ENCODE assay signal across 8 mouse cellular contexts in the genomic region with DNA sequence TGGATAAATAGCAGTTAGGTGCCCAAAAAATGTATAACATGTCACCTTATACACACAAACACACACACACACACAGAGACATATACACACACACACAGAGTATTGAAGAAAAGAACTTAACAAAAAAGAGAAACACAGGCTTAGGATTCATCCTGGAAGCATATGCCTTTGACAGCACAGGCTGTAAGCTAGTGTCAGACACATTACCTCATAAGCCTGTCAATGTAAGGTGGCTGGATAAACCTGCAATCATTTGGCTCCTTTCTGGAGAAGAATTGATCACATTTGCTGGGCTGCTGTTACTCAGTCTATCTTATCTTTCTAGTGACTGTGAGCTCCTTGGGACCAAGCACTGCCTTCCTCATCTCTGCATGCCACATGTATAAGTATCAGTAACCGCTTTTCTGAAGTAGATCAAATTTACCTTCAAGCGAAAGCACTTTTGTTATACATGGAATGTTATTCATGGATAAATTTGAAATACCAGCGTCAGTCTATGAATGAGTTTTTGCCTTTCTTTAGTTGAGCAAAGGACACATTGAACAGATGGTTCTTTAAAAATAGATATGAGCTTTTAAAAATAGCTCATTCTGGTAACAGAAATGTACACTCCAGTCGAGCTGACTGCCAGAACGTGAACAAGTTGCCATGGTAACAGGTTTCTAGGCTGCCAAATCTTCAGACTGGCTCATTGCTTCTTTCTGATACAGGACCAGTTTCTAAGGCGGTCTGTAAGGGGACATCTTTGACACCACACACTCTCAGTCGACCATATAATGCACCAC. TPM values are rescaled to one million over a fixed set of nuclear protein-coding genes. Genes with fewer than 3 reads are reported as not detected.
DNase-seq lines count a peak whose midpoint lies in the region; ATAC-seq lines count a peak whose summit lies in the region.

No protein-coding gene starts in this region.

- H3K4me1 ChIP-seq in midbrain, embryonic 13.5 days (replicated peaks): peaks cover 5% of the 10 kb centered on the region
- H3K4me1 ChIP-seq in midbrain, embryonic 10.5 days: peaks cover 8% of the 10 kb centered on the region
- H3K4me1 ChIP-seq in hindbrain, embryonic 14.5 days (replicated peaks; ENCODE audit: control insufficient read depth, insufficient read depth, low read length): peaks cover 4% of the 10 kb centered on the region; the same call in 1 of the 2 replicates
- peaks cover 14% of the 10 kb centered on the region for H3K4me1 ChIP-seq in midbrain, embryonic 15.5 days
- H3K4me1 ChIP-seq in kidney, embryonic 14.5 days (ENCODE audit: control insufficient read depth, insufficient read depth, low read length): no peaks in the 10 kb centered on the region

- WGBS in midbrain, embryonic 13.5 days: 31% methylated on average over 7 of the region's 7 CpGs
- 54% methylated on average over 7 of the region's 7 CpGs for WGBS in midbrain, embryonic 10.5 days
- 30% methylated on average over 7 of the region's 7 CpGs for WGBS in hindbrain, embryonic 14.5 days
- WGBS in midbrain, embryonic 15.5 days: 26% methylated on average over 7 of the region's 7 CpGs
- WGBS in kidney, embryonic 14.5 days: 56% methylated on average over 7 of the region's 7 CpGs

- DNase-seq in midbrain, embryonic 10.5 days (ENCODE audit: low spot score): no peak
- DNase-seq in cerebellum, postnatal 14 days: peak; percentile 76 to 84
- peak; percentile 76 for DNase-seq in hindbrain, embryonic 14.5 days (ENCODE audit: low spot score)
- DNase-seq in thymus, postnatal 4 days: no peak
- no peak for DNase-seq in urinary bladder, adult 18-20 months (ENCODE audit: low spot score in 2 of 2)

- H3K4me2 ChIP-seq in midbrain, embryonic 13.5 days (replicated peaks): no peak overlapping the region; the same call in 1 of the 2 replicates
- no peak overlapping the region for H3K4me2 ChIP-seq in hindbrain, embryonic 14.5 days (replicated peaks)
- H3K4me2 ChIP-seq in midbrain, embryonic 15.5 days: peak overlapping the region; percentile 33
- H3K4me2 ChIP-seq in kidney, embryonic 14.5 days (replicated peaks; ENCODE audit: low read depth, low read length): no peak overlapping the region

- ATAC-seq in midbrain, embryonic 13.5 days: peak; percentile 74
- peak; percentile 81 for ATAC-seq in hindbrain, embryonic 14.5 days (ENCODE audit: low FRiP score)
- ATAC-seq in midbrain, embryonic 15.5 days (replicated peaks): peak; percentile 93
- no peak for ATAC-seq in kidney, embryonic 14.5 days (ENCODE audit: low FRiP score, low TSS enrichment)

- no peak overlapping the region for H3K9ac ChIP-seq in midbrain, embryonic 13.5 days (replicated peaks)
- H3K9ac ChIP-seq in hindbrain, embryonic 14.5 days: no peak overlapping the region
- no peak overlapping the region for H3K9ac ChIP-seq in midbrain, embryonic 15.5 days
- no peak overlapping the region for H3K9ac ChIP-seq in kidney, embryonic 14.5 days (ENCODE audit: low read depth, low read length)

- H3K4me3 ChIP-seq in midbrain, embryonic 13.5 days (replicated peaks): no peak overlapping the region
- no peak overlapping the region for H3K4me3 ChIP-seq in midbrain, embryonic 10.5 days
- H3K4me3 ChIP-seq in hindbrain, embryonic 14.5 days (replicated peaks; ENCODE audit: low read length): no peak overlapping the region
- H3K4me3 ChIP-seq in midbrain, embryonic 15.5 days: no peak overlapping the region
- H3K4me3 ChIP-seq in kidney, embryonic 14.5 days (ENCODE audit: low read length): no peak overlapping the region

- H3K9me3 ChIP-seq in midbrain, embryonic 13.5 days: no peaks in the 10 kb centered on the region
- H3K9me3 ChIP-seq in midbrain, embryonic 10.5 days (replicated peaks): no peaks in the 10 kb centered on the region
- H3K9me3 ChIP-seq in hindbrain, embryonic 14.5 days (ENCODE audit: control insufficient read depth, low read length): no peaks in the 10 kb centered on the region
- H3K9me3 ChIP-seq in midbrain, embryonic 15.5 days: no peaks in the 10 kb centered on the region
- H3K9me3 ChIP-seq in kidney, embryonic 14.5 days (ENCODE audit: control insufficient read depth, low read length): no peaks in the 10 kb centered on the region

- peak overlapping the region; percentile 48; the same call in 1 of the 2 replicates for H3K27ac ChIP-seq in midbrain, embryonic 13.5 days
- no peak overlapping the region for H3K27ac ChIP-seq in midbrain, embryonic 10.5 days (replicated peaks)
- H3K27ac ChIP-seq in hindbrain, embryonic 14.5 days: peak overlapping the region; percentile 81
- H3K27ac ChIP-seq in midbrain, embryonic 15.5 days: peak overlapping the region; percentile 86
- no peak overlapping the region for H3K27ac ChIP-seq in kidney, embryonic 14.5 days (ENCODE audit: low read depth, low read length)

- H3K27me3 ChIP-seq in midbrain, embryonic 13.5 days: no peaks in the 10 kb centered on the region
- H3K27me3 ChIP-seq in midbrain, embryonic 10.5 days (ENCODE audit: low read depth, poor library complexity, severe bottlenecking): no peaks in the 10 kb centered on the region
- H3K27me3 ChIP-seq in hindbrain, embryonic 14.5 days (ENCODE audit: control insufficient read depth, insufficient read depth, low read length): no peaks in the 10 kb centered on the region
- H3K27me3 ChIP-seq in midbrain, embryonic 15.5 days (replicated peaks): no peaks in the 10 kb centered on the region
- H3K27me3 ChIP-seq in kidney, embryonic 14.5 days (ENCODE audit: control insufficient read depth, insufficient read depth, low read length): no peaks in the 10 kb centered on the region

- H3K36me3 ChIP-seq in midbrain, embryonic 13.5 days: no peaks in the 10 kb centered on the region
- no peaks in the 10 kb centered on the region for H3K36me3 ChIP-seq in midbrain, embryonic 10.5 days
- no peaks in the 10 kb centered on the region for H3K36me3 ChIP-seq in hindbrain, embryonic 14.5 days (replicated peaks; ENCODE audit: control insufficient read depth, insufficient read depth)
- H3K36me3 ChIP-seq in midbrain, embryonic 15.5 days (replicated peaks): no peaks in the 10 kb centered on the region
- H3K36me3 ChIP-seq in kidney, embryonic 14.5 days (ENCODE audit: control insufficient read depth, insufficient read depth, low read length): no peaks in the 10 kb centered on the region

RNA-seq across cellular contexts. Expression of gene Myof, which starts 51.8 kb away (rescaled TPM):
- polyA plus RNA-seq in midbrain, embryonic 13.5 days (2015; fragmentation: Nextera tagmentation; extraction: Ambion mirVana): 1.3 and 1.6 TPM in 2 replicates
- polyA plus RNA-seq in midbrain, embryonic 10.5 days (2016; fragmentation: Nextera tagmentation; extraction: Ambion mirVana): 1.5 and 2.2 TPM in 2 replicates
- 2.0 and 3.2 TPM in 2 replicates for polyA plus RNA-seq in hindbrain, embryonic 14.5 days (2014; fragmentation: Nextera tagmentation; extraction: Ambion mirVana)
- 2.1 and 2.5 TPM in 2 replicates for polyA plus RNA-seq in midbrain, embryonic 15.5 days (2015; fragmentation: Nextera tagmentation; extraction: Ambion mirVana)
- polyA plus RNA-seq in kidney, embryonic 14.5 days (2014; fragmentation: Nextera tagmentation; extraction: Ambion mirVana): 14.5 and 17.1 TPM in 2 replicates

Comparison
In these comparisons a context has a peak if more than half of its experiments do, and no peak if none do; other contexts are left out.
1. H3K27ac ChIP-seq: peak in midbrain, embryonic 13.5 days (single experiment), hindbrain, embryonic 14.5 days (single experiment) and midbrain, embryonic 15.5 days (single experiment); none in midbrain, embryonic 10.5 days (single experiment) and kidney, embryonic 14.5 days (single experiment).
2. DNase-seq: peak in cerebellum, postnatal 14 days (2 of 2) and hindbrain, embryonic 14.5 days (single experiment); none in midbrain, embryonic 10.5 days (single experiment), thymus, postnatal 4 days (single experiment) and urinary bladder, adult 18-20 months (0 of 2).